Mouse (Mus musculus): ENCODE measurements at regions not wholly inside any gene's neighbourhood (a gene's known extent, or its start where the extent isn't known, plus 50 kb on each side); places are given as distances from the start of the nearest gene placed in this dataset.
"Not testable (repeated sequence)": the region's sequence is repeated elsewhere in the genome, so short reads cannot be mapped to it uniquely, and the experiment has no call there.

DNA sequence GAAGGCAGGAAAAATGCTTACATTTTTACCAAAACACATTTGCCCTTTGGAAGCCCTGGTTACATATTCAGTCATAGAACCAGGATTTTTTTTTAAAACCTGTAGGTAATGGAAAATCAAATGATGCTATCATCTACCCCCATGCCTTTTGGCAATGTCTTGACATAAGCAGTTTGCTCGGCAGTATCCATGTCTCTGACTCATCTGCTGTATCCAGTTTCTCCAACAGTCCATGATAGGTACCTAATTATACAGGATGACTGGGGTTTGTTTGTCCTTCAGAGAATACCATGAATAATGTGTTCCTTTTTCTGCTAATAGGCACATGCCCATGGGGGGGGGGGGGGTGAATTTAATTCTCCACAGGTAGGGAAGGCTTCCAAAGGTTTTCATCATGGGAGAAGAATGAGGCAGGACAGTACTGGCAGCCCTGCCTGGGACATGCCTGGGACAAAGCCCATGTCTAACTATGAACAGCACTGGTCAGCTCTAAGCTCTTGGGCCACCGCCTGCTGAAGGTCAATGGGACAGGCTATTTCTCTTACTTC lies 122.9 kb downstream of the Cand1 start:
- Histone ChIP-seq H3K36me3 (no peaks in the 10 kb centered on the region), H3K9ac (no peak overlapping the region), H3K4me3 (no peak overlapping the region), H3K9me3 (no peaks in the 10 kb centered on the region), H3K4me1 (0 out of 2 replicates have a peak, but pooled peaks cover 3% of the 10 kb centered on the region), H3K27ac (no peak overlapping the region), H3K27me3 (no peaks in the 10 kb centered on the region), H3K4me2 (no peak overlapping the region)
- no peak for ATAC-seq (ENCODE audit: borderline replicate concordance, extremely low read depth, low FRiP score, low TSS enrichment)
- WGBS = 64% methylated on average over 2 of the region's 2 CpGs

DNA sequence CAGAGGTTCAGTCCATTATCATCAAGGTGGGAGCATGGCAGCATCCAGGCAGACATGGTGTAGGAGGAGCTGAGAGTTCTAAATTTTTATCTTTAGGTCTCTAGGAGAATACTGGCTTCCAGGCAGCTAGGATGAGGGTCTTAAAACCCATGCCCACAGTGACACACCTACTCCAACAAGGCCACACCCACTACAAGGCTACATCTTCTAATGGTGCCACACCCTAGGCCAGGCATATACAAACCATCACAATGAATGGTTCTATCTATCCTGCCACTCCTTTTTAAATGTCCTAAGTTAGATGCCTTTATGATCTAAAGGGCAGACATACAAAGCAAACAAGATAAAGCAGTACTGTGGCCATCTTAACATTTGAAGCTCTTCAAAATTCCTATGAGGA lies 124.7 kb downstream of the Cand1 start:
- not testable (repeated sequence) for ATAC-seq (ENCODE audit: borderline replicate concordance, extremely low read depth, low FRiP score, low TSS enrichment); H3K4me3 ChIP-seq; H3K27me3 ChIP-seq; H3K4me1 ChIP-seq; H3K9ac ChIP-seq; H3K9me3 ChIP-seq; H3K27ac ChIP-seq; H3K36me3 ChIP-seq; H3K4me2 ChIP-seq

DNA sequence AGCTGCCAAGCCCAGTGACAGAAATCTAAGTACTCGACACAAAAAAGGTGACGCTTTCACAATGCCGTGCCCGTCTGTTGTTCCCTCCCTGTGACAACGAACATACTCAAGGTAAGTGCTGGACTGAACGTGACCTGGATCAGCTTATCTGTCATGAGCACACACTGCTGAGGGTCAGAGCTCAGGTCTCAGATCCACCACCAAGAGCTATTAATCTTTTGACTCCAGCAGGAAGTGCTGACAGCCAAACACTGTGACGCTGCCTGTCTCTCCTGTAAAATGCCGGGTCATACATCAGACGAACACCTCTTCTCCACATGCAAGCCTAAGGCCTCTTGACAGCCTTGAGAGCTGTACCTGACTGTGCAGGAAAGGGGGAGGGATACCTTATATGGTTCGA lies 125.2 kb downstream of the Cand1 start:
- no peak overlapping the region for H3K9ac ChIP-seq
- no peak overlapping the region for H3K4me3 ChIP-seq
- H3K27ac ChIP-seq = no peak overlapping the region
- no peak for ATAC-seq (ENCODE audit: borderline replicate concordance, extremely low read depth, low FRiP score, low TSS enrichment)
- no peaks in the 10 kb centered on the region for H3K9me3 ChIP-seq
- H3K4me2 ChIP-seq = no peak overlapping the region
- 7% methylated on average over 10 of the region's 10 CpGs for WGBS
- no peaks in the 10 kb centered on the region for H3K27me3 ChIP-seq
- H3K36me3 ChIP-seq = no peaks in the 10 kb centered on the region
- 0 out of 2 replicates have a peak, but pooled peaks cover 7% of the 10 kb centered on the region for H3K4me1 ChIP-seq

DNA sequence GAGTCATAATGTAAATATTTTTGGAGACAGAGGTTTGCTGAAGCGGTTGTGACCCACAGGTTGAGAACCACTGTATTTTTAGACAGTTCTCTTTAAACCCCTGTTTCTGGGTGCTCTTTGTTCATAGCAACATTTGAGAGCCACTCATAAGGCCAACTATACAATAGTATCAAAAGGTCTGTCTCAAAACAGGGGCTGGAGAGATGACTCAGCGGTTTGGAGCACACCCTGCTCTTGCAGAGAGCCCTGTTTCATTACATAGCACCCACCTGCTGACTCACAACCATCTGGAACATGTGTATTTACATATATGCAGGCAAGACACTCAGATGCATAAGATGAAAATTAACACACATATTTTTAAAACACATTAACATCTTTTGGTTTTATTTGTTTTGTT lies 128.0 kb downstream of the Cand1 start:
- H3K27ac ChIP-seq = no peak overlapping the region
- ATAC-seq (ENCODE audit: borderline replicate concordance, extremely low read depth, low FRiP score, low TSS enrichment) = no peak
- 0 out of 2 replicates have a peak, but pooled peaks cover 15% of the 10 kb centered on the region for H3K4me1 ChIP-seq
- H3K4me2 ChIP-seq = no peak overlapping the region
- no peak overlapping the region for H3K4me3 ChIP-seq
- H3K9me3 ChIP-seq = no peaks in the 10 kb centered on the region
- no peak overlapping the region for H3K9ac ChIP-seq
- H3K27me3 ChIP-seq = no peaks in the 10 kb centered on the region
- no peaks in the 10 kb centered on the region for H3K36me3 ChIP-seq
- WGBS = 62% methylated on average over 2 of the region's 2 CpGs

DNA sequence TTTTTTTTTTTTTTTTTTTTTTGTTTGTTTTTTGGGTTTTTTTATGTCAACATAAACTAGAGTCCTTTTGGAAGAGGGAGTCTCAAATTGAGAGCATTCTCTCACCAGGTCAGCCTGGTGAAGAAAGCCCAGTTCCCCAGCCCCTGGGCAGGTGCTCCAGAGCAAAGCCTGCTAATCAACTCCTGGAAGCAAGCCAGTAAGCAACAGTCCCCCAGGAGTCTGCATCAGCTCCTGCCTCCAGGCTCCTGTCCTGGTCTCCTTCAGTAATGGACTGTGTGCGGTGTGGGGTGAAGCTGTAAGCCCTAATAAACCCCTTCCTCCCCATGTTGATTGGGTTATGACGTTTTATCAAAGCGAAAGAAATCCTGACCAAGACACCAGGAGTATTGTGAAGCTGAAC lies 128.4 kb downstream of the Cand1 start:
- Histone ChIP-seq H3K36me3 (no peaks in the 10 kb centered on the region), H3K4me1 (0 out of 2 replicates have a peak, but pooled peaks cover 15% of the 10 kb centered on the region), H3K9ac (no peak overlapping the region), H3K4me2 (no peak overlapping the region), H3K27ac (no peak overlapping the region), H3K4me3 (no peak overlapping the region), H3K9me3 (no peaks in the 10 kb centered on the region), H3K27me3 (no peaks in the 10 kb centered on the region)
- WGBS = 63% methylated on average over 3 of the region's 3 CpGs
- ATAC-seq (ENCODE audit: borderline replicate concordance, extremely low read depth, low FRiP score, low TSS enrichment) = no peak

DNA sequence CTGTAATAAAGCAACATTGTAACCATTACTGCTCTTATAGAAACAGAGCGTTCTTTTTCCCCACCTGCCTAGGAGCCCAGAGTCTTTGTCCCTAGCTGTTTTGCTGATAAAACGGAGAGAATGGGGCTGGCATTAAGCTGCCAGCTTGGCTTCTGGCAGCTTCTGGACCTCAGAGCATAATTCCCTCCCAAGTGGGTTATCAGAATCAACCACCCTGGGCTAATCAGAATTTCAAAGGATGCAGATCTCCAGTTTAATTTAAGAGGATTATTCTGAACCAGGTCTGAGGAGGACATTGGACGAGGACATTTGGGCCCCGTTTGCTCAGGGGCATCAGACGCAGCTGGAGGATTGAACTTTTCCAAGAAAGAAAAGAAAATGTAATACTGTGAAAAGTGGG lies 129.2 kb downstream of the Cand1 start:
- H3K9ac ChIP-seq = no peak overlapping the region
- H3K4me3 ChIP-seq = no peak overlapping the region
- no peak overlapping the region for H3K4me2 ChIP-seq
- H3K36me3 ChIP-seq = no peaks in the 10 kb centered on the region
- no peak for ATAC-seq (ENCODE audit: borderline replicate concordance, extremely low read depth, low FRiP score, low TSS enrichment)
- WGBS = 49% methylated on average over 5 of the region's 5 CpGs
- 0 out of 2 replicates have a peak, but pooled peaks cover 15% of the 10 kb centered on the region for H3K4me1 ChIP-seq
- no peak overlapping the region for H3K27ac ChIP-seq
- no peaks in the 10 kb centered on the region for H3K9me3 ChIP-seq
- no peaks in the 10 kb centered on the region for H3K27me3 ChIP-seq

DNA sequence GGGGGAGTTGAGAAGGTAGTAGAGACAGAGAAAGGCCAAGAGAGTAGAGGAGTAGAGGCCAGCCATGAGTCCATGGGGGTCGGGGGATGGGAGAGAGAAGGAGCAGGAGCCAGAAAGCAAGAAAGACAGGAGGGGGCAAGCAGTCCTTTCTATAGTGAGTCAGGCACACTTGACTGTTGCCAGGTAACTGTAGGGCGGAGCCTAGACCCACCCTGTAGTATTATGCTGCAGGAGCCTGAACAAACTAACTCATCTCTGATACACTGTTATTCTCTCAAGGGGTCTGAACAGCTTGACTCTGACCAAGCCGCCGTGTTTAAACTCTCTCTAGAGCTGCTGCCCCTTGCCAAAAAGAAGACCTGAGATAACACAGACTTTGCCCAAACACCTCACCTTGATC lies 130.6 kb downstream of the Cand1 start:
- Histone ChIP-seq H3K4me3 (no peak overlapping the region), H3K36me3 (no peaks in the 10 kb centered on the region), H3K9me3 (no peaks in the 10 kb centered on the region), H3K27me3 (no peaks in the 10 kb centered on the region), H3K4me2 (no peak overlapping the region), H3K4me1 (0 out of 2 replicates have a peak, but pooled peaks cover 12% of the 10 kb centered on the region), H3K27ac (no peak overlapping the region), H3K9ac (no peak overlapping the region)
- 54% methylated on average over 4 of the region's 4 CpGs for WGBS
- peak; percentile 60 for ATAC-seq (ENCODE audit: borderline replicate concordance, extremely low read depth, low FRiP score, low TSS enrichment)

DNA sequence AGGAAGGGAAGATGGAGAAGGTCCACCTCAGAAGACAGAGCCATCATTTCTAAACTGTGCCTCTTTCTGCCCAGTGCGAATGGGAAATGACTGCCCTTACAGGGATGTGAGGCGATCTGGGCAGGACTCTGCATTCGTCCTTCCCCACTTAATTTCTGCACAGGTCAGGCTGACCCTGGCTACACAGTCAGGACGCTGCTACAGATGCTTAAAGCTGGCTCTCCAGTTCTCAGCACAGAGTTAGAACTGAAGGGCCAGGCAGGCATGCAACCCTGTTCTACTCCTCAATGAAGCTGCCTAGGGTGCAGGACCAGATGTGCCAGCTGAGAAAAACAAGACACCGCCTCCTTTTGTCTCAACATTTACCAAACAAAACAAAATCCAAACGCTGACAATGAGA lies 132.1 kb downstream of the Cand1 start:
- WGBS = 52% methylated on average over 6 of the region's 6 CpGs
- Histone ChIP-seq H3K4me2 (no peak overlapping the region), H3K27ac (no peak overlapping the region), H3K4me1 (0 out of 2 replicates have a peak, but pooled peaks cover 12% of the 10 kb centered on the region), H3K4me3 (no peak overlapping the region), H3K36me3 (no peaks in the 10 kb centered on the region), H3K27me3 (no peaks in the 10 kb centered on the region), H3K9me3 (no peaks in the 10 kb centered on the region), H3K9ac (no peak overlapping the region)
- ATAC-seq (ENCODE audit: borderline replicate concordance, extremely low read depth, low FRiP score, low TSS enrichment) = no peak

DNA sequence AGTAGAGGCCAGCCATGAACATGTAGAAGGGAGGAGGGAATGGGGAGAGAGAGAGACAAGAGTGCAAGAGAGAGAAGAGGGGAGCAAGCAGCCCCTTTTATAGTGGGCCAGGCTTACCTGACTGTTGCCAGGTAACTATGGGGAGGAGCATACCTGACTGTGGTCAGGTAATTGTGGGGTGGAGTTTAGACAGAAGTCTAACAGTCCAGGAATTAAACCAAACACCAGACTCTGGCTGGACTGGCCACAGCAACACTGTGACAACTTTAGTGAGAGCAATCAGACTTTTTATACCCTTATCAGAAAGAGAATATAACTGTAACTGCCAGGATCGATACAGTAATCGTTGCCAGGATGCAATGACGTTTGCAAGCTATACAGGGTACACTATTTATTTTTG lies 133.8 kb downstream of the Cand1 start:
- Histone ChIP-seq H3K27me3 (no peaks in the 10 kb centered on the region), H3K9me3 (no peaks in the 10 kb centered on the region), H3K4me1 (0 out of 2 replicates have a peak, but pooled peaks cover 9% of the 10 kb centered on the region), H3K36me3 (no peaks in the 10 kb centered on the region), H3K4me3 (no peak overlapping the region), H3K9ac (no peak overlapping the region), H3K27ac (no peak overlapping the region), H3K4me2 (no peak overlapping the region)
- 62% methylated on average over 3 of the region's 3 CpGs for WGBS
- ATAC-seq (ENCODE audit: borderline replicate concordance, extremely low read depth, low FRiP score, low TSS enrichment) = no peak

DNA sequence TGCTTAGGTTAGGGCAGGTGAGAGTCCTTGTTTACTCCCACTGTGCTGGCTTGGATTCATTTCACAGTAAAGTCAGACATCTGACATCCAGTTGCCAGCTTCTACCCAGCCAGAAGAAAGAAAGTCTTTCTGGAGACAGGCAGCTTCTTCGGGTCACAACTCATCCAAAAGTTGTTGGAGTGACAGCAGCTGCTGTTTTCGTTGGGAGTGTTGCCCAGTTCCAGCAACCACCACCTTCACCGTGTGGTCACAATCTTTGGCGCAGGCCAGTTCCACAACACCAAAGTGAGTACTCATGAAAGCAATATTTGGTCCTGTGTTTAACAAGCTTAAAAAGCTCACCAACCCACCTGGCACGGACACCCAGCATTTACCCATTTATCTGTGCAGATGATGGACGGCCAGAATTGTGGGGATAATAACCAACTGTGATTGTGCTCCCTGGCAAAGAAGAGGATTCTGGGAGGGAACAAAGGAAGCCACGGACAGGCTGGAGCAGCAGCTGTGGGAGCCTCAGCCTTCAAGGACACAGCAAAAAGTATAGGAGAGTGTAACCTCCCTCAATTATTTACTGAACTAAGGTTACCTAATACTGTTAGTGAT lies 134.5 kb downstream of the Cand1 start:
- Histone ChIP-seq H3K4me1 (0 out of 2 replicates have a peak, but pooled peaks cover 9% of the 10 kb centered on the region), H3K4me3 (no peak overlapping the region), H3K27ac (no peak overlapping the region; the same call in 1 of the 2 replicates), H3K27me3 (no peaks in the 10 kb centered on the region), H3K9me3 (no peaks in the 10 kb centered on the region), H3K4me2 (no peak overlapping the region), H3K36me3 (no peaks in the 10 kb centered on the region), H3K9ac (no peak overlapping the region)
- no peak for ATAC-seq (ENCODE audit: borderline replicate concordance, extremely low read depth, low FRiP score, low TSS enrichment)
- WGBS = 61% methylated on average over 7 of the region's 7 CpGs

DNA sequence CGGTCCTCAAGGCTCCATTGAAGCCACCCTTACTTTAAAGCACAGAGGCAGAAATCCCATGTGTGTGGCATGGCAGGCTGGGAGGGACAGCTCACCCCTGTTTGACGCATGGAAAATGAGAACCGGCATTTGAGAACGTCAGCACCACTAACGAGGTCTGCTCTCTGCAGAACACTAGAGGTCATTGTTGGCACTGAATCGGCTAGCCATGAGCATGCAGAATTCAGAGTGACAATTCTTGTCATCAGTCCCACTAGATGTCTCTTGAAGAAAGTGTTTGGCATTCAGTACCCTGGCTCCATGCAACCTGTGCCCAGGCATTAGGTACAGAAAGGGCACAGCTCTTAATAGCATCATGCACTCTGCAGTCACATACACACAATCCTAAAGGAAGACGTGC lies 139.3 kb downstream of the Cand1 start:
- WGBS = 25% methylated on average over 7 of the region's 7 CpGs
- H3K36me3 ChIP-seq = no peaks in the 10 kb centered on the region
- H3K27me3 ChIP-seq = no peaks in the 10 kb centered on the region
- peaks cover 5% of the 10 kb centered on the region for H3K4me1 ChIP-seq
- no peak for ATAC-seq (ENCODE audit: borderline replicate concordance, extremely low read depth, low FRiP score, low TSS enrichment)
- H3K27ac ChIP-seq = no peak overlapping the region
- no peaks in the 10 kb centered on the region for H3K9me3 ChIP-seq
- no peak overlapping the region for H3K4me2 ChIP-seq
- H3K4me3 ChIP-seq = no peak overlapping the region
- no peak overlapping the region for H3K9ac ChIP-seq

DNA sequence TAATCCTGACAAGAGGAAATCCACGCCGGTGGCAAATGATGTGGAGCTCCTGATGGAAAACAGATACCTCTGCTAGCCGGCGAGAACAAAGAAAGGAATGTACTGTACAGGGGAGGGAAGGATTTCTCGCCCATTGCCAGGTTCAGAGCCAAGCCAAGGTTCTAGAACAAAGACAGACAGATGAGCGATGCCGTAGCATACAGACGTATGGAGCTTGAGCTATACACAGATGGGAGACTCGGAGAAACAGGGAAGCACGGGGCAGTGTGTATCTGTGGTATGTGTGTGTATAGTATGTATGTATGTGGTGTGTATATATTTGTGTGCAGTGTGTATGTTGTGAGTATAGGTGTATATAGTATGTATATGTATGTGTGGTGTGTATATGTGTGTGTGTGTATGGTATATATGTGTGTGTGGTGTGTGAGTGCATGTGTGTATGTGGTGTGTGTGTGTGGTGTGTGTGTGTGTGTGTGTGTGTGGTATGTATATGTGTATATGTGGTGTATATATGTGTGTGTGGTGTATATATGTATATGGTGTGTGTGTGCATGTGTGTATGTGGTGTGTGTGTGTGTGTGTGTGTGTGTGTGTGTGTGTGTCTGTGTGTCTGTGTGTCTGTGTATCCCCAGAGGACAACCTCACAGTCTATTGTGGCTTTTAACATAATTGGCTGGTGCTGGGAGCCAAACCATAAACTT lies 140.6 kb downstream of the Cand1 start:
- Histone ChIP-seq H3K9ac (no peak overlapping the region), H3K27me3 (no peaks in the 10 kb centered on the region), H3K36me3 (no peaks in the 10 kb centered on the region), H3K9me3 (no peaks in the 10 kb centered on the region), H3K4me2 (no peak overlapping the region), H3K27ac (no peak overlapping the region), H3K4me3 (no peak overlapping the region), H3K4me1 (peaks cover 5% of the 10 kb centered on the region)
- 28% methylated on average over 10 of the region's 10 CpGs for WGBS
- peak; percentile 39; the same call in 1 of the 2 replicates for ATAC-seq (ENCODE audit: borderline replicate concordance, extremely low read depth, low FRiP score, low TSS enrichment)
